Mouse (Mus musculus) heart, embryonic 11.5 days (tissue): ENCODE results near the gene Traf3. TPM values are rescaled to one million over a fixed set of nuclear protein-coding genes. Genes with fewer than 3 reads are reported as not detected.
A peak's percentile ranks its signal among the peaks of the same experiment; 100 is the strongest.

Source experiments
- ATAC-seq: fragments of 200-750 bp; cut with Nextera tagmentation; replicated peaks from 2 replicates; pipeline ENCODE4 v1.8.0; 2017; ENCODE audit warnings: moderate library complexity; ENCODE audit not compliant: insufficient number of reproducible peaks, low FRiP score, low TSS enrichment
- H3K27ac ChIP-seq: fragments of 300-500 bp; sonication (generic); 2 replicates; pipeline ENCODE4 v1.5.1; 2014; ENCODE audit warnings: mild to moderate bottlenecking, low read depth, low read length
- H3K27me3 ChIP-seq: fragments of 300-500 bp; sonication (generic); 2 replicates; pipeline ENCODE4 v1.6.1; 2014; ENCODE audit warnings: mild to moderate bottlenecking, low read length, mixed read lengths; ENCODE audit not compliant: control insufficient read depth, insufficient read depth
- H3K36me3 ChIP-seq: fragments of 300-500 bp; sonication (generic); 2 replicates; pipeline ENCODE4 v1.6.1; 2014; ENCODE audit warnings: mild to moderate bottlenecking, low read length, moderate library complexity, mixed read lengths; ENCODE audit not compliant: control insufficient read depth, insufficient read depth
- H3K4me1 ChIP-seq: fragments of 300-500 bp; sonication (generic); 2 replicates; pipeline ENCODE4 v1.6.1; 2014; ENCODE audit warnings: low read length; ENCODE audit not compliant: control insufficient read depth, insufficient read depth
- H3K4me2 ChIP-seq: fragments of 300-500 bp; sonication (generic); 2 replicates; pipeline ENCODE4 v1.6.1; 2014; ENCODE audit warnings: mild to moderate bottlenecking, moderate library complexity
- H3K4me3 ChIP-seq: fragments of 300-500 bp; sonication (generic); 2 replicates; pipeline ENCODE4 v1.5.1; 2014; ENCODE audit warnings: low read depth, low read length
- H3K9ac ChIP-seq: fragments of 300-500 bp; sonication (generic); 2 replicates; pipeline ENCODE4 v1.6.1; 2014; ENCODE audit warnings: mild to moderate bottlenecking, low read depth, low read length, moderate library complexity
- H3K9me3 ChIP-seq: fragments of 300-500 bp; sonication (generic); replicated peaks from 2 replicates; pipeline ENCODE4 v1.6.1; 2016; ENCODE audit warnings: low read length; ENCODE audit not compliant: control insufficient read depth
- WGBS: fragments of 180-500 bp; shearing (Covaris S2); extraction: QIAGEN DNeasy Blood & Tissue Kit; methylation state at CpG from one replicate; pipeline ENCODE4 v1.1.7; 2014; ENCODE audit not compliant: insufficient replicate concordance; 5-methylcytosine and 5-hydroxymethylcytosine counted together
- polyA plus RNA-seq: library from polyadenylated mRNA; unstranded; fragments of >200 nt; fragmentation: Nextera tagmentation; extraction: Ambion mirVana; gene quantifications from 2 replicates; pipeline ENCODE4 v1.2.1, GENCODE M21; 2014

Gene Traf3
- polyA plus RNA-seq, 1 experiment from 2014 or later, result 6.9 TPM

DNA sequence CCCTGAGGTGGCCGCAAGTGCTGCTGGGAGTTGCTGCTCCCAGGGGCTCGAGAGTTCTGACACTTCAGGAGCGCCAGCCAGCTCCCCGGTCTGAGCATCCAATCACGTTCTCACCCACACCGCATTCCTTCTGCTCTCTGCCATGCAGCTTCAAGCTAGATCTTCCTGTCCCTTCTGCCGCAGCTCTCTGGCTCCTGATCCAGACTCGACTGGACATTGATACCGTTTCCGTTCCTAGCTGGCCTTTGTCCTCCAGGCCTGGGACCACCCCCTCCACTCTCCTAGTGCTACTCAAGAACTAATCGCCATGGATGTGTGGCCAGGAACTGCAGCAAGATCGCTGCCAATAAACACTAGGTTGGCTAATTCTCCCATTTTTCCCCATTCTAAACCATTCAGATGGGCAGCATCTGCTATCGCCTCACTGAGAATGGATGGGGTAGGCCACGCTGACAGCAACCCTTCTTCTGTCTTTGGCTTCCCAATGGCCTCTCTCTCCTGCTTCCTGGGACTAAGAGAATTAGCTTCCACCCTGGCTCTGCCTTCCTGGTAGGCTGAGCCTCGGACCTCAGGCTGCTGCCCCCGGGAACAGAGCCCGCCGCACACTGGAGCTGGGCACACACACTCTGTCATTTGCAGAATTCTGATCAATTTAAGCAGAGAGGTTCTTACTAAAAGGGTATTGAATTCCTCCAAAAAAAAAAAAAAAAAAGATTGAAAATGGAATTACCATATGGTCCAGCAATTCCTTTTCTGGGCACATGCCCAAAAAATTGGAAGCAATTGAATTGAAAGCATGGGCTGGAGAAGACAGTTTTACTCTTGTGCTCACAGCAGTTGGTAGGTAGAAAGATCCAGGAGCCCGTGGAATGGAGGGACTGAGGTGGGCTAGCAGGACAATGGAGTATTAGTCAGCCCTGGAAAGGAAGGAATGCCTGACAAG is 31.1 kb upstream of the Traf3 start:
- 52% methylated on average over 19 of the region's 19 CpGs for WGBS
- no peak; the same call in 1 of the 2 replicates for ATAC-seq
- Histone ChIP-seq H3K9ac (no peak overlapping the region), H3K27me3 (no peaks in the 10 kb centered on the region), H3K4me3 (no peak overlapping the region), H3K4me2 (no peak overlapping the region), H3K27ac (no peak overlapping the region), H3K36me3 (no peaks in the 10 kb centered on the region), H3K9me3 (no peaks in the 10 kb centered on the region), H3K4me1 (peaks cover 5% of the 10 kb centered on the region; the same call in 1 of the 2 replicates)

DNA sequence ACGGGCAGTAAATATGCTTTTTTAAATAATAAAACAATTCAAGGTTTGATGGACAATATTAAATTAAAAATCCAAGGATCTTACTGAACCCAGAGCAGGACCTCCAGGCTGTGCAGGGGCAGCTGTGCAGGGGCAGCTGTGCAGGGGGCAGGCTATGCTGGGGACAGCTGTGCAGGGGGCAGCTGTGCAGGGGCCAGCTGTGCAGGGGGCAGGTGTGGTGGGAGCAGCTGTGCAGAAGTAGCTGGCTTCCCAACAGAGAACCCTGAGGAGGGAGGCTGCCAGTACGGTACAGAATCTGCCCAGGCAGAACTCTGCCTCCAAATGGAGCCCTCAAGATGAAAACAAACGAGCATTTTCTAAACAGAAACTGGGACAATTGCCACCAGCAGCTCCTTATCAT is 30.2 kb upstream of the Traf3 start:
- Histone ChIP-seq H3K4me2 (no peak overlapping the region), H3K27me3 (no peaks in the 10 kb centered on the region), H3K27ac (no peak overlapping the region), H3K4me1 (peaks cover 5% of the 10 kb centered on the region; the same call in 1 of the 2 replicates), H3K9ac (no peak overlapping the region), H3K36me3 (no peaks in the 10 kb centered on the region), H3K9me3 (no peaks in the 10 kb centered on the region), H3K4me3 (no peak overlapping the region)
- ATAC-seq, result no peak
- WGBS, result 81% methylated on average over 3 of the region's 3 CpGs

DNA sequence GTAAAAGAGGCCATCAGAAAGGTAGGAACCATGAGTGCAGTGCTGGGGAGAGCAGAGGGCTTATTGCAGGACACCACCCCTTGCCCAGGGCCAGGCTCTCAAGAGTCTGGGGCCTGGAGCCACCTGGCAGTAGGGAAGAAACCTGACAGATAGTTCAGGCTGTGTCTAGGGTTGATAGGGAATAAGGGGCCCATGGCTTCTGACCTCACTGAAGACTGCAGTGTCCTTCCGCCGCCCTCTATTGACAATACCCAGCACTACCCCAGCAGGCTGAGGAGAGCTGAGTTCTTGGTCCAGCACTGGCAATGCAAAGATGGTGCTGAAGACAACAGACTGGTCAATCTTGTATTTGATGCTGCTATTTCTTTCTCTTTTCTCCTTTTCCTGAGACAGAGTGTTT is 29.1 kb upstream of the Traf3 start:
- H3K4me3 ChIP-seq, result no peak overlapping the region
- WGBS, result 52% methylated on average over 2 of the region's 2 CpGs

DNA sequence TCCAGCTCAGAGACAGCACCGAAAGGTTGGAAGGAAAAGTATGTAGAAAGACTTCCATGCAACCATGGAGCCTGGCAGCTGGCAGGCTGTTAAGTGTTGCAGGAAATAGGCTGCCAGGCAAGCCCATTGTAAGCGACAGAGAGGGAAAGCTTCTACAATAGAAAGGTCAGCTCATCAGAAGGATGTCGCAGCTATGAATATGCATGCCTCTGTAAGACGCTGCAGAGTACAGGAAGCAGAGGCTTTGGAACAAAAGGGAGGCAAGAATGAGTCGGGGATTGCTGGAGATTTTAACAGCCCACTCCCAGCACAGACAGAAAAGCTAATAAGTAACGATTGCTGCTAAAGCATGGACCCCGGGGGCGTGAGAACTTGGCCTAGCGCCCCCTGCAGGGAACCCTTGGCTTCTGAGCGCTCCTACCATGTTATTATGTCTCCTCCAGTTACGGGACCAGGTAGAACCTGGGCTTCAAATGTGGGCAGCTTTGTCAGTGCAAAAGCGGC is 23.1 kb upstream of the Traf3 start:
- peaks cover 28% of the 10 kb centered on the region for H3K4me1 ChIP-seq
- no peaks in the 10 kb centered on the region for H3K36me3 ChIP-seq
- no peaks in the 10 kb centered on the region for H3K9me3 ChIP-seq
- H3K4me2 ChIP-seq, result peak overlapping the region; percentile 41
- H3K9ac ChIP-seq, result peak overlapping the region; percentile 44; the same call in 1 of the 2 replicates
- H3K4me3 ChIP-seq, result 0 out of 2 replicates have a peak overlapping the region, but pooled peaks have one; percentile 3
- H3K27me3 ChIP-seq, result no peaks in the 10 kb centered on the region
- H3K27ac ChIP-seq, result peak overlapping the region; percentile 36
- no peak for ATAC-seq
- 27% methylated on average over 12 of the region's 12 CpGs for WGBS

More for the DNA sequence above, 29.1 kb upstream of the Traf3 start:
- no peak overlapping the region for H3K9ac ChIP-seq
- no peak overlapping the region for H3K4me2 ChIP-seq
- no peak overlapping the region for H3K27ac ChIP-seq
- no peaks in the 10 kb centered on the region for H3K9me3 ChIP-seq
- H3K27me3 ChIP-seq, result no peaks in the 10 kb centered on the region
- H3K4me1 ChIP-seq, result peaks cover 5% of the 10 kb centered on the region; the same call in 1 of the 2 replicates
- H3K36me3 ChIP-seq, result no peaks in the 10 kb centered on the region
- no peak for ATAC-seq

DNA sequence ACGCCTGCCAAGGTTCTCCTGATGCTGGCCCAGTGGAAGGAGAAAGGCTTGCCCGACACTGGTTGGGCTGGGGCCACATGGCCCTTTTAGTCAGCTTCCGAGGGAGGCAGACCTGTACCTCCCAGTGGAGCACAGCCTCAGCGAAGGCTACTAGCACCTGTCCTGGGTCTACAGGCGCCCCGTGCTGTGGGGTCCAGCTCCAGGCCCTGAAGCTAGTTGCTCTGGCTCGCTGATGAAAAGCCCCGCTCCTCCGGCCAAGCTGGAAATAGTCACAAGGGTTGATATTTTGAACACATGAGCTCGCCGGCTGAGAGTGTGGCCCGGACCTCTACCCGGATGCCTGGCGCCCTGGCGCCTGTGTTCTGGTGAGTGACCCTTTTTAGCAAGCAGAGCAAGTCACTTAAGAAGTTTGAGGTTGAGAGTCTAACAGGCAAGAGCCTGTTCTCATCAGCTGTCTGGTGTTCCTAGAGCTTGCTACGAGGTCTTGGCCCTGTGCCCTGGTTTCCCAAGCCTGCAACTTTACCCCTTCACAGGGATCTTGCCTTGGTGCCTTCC is 22.6 kb upstream of the Traf3 start:
- no peaks in the 10 kb centered on the region for H3K36me3 ChIP-seq
- ATAC-seq, result no peak; the same call in 1 of the 2 replicates
- 0 out of 2 replicates have a peak overlapping the region, but pooled peaks have one; percentile 3 for H3K4me3 ChIP-seq
- H3K9me3 ChIP-seq, result no peaks in the 10 kb centered on the region
- H3K9ac ChIP-seq, result peak overlapping the region; percentile 44; the same call in 1 of the 2 replicates
- peaks cover 28% of the 10 kb centered on the region for H3K4me1 ChIP-seq
- H3K27me3 ChIP-seq, result no peaks in the 10 kb centered on the region
- peak overlapping the region; percentile 36 for H3K27ac ChIP-seq
- peak overlapping the region; percentile 41 for H3K4me2 ChIP-seq
- 47% methylated on average over 16 of the region's 16 CpGs for WGBS

DNA sequence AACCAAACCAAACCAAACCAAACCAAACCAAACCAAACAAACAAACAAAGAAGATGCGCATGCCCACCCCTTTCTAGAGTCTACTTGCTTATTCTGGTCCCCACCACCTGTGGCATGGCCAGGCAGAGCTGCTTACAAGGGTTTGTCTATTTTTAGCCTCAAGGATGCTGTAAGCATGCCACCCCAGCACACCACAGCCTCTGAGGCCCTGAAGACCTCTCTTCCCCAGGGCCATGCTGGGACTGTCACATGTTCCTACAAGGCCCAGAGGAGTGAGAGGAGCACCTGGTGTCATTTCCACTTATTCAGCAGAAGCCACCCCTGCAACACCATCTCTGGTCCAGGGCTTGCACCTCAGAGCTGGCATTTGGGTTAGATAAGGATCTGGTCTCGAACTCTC is 21.6 kb upstream of the Traf3 start:
- Histone ChIP-seq H3K4me1 (peaks cover 28% of the 10 kb centered on the region), H3K9me3 (no peaks in the 10 kb centered on the region), H3K4me2 (no peak overlapping the region), H3K9ac (no peak overlapping the region), H3K36me3 (no peaks in the 10 kb centered on the region), H3K27me3 (no peaks in the 10 kb centered on the region), H3K27ac (no peak overlapping the region), H3K4me3 (no peak overlapping the region)
- WGBS, result 87% methylated on average over 2 of the region's 2 CpGs
- no peak for ATAC-seq

DNA sequence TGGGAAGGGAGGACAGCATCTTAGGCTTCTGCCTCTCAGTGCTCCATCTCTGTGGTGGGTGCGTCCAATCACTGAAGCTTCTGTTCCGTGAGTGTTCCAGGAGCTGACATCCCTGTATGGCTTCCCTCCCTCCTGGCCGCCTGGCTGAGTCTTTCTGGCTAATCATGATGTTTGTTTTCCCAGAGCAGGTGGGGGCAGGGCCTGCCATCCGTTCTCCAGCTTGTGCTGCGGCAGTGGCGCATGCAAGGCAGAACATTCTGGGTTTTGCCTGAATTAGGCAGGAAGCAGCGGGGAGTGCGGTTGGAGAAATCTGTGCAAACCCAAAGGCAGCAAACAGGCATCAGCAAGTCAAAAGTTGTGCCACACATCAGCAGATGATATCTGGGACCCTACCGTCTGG is 20.9 kb upstream of the Traf3 start:
- Histone ChIP-seq H3K9me3 (no peaks in the 10 kb centered on the region), H3K27me3 (no peaks in the 10 kb centered on the region), H3K36me3 (no peaks in the 10 kb centered on the region), H3K4me1 (peaks cover 28% of the 10 kb centered on the region), H3K4me3 (no peak overlapping the region), H3K4me2 (no peak overlapping the region), H3K9ac (no peak overlapping the region), H3K27ac (no peak overlapping the region)
- 37% methylated on average over 9 of the region's 9 CpGs for WGBS
- ATAC-seq, result no peak; the same call in 1 of the 2 replicates

DNA sequence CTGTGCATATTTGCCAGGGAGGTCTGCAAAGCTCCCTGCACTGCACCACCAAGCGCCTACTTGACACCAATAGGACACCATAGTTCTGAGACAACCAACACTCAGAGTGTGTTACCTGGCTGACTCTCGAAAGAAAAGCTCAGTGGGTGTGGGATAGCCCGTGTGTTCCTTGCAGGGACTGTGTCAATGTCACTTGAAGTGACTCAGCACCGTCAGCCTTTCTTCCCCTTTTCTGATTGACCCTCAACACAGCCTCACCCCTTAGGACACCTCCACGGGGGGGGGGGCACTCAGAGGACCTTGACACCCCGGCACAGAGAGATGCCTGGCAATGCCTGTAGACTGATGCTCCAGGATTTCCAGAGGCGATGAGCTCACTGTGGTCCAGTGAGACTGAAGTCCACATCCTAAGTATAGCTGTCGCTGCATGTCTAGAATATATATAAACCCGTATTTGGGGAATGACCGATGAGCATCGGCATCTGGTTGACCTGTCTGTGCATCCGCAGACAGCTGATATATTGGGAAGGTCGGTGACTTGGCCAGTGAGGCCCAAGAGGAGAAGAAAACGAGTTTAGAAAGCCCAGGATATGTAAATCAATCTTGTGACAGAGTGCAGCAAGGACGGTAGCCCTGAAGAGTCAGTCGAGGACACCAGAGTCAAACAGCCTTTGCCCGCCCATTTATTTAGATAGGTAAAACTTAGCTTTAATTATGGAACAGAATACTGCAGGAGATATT is 16.5 kb upstream of the Traf3 start:
- no peak overlapping the region for H3K27ac ChIP-seq
- no peak for ATAC-seq
- H3K36me3 ChIP-seq, result no peaks in the 10 kb centered on the region
- 60% methylated on average over 17 of the region's 17 CpGs for WGBS
- no peak overlapping the region for H3K4me3 ChIP-seq
- H3K9ac ChIP-seq, result no peak overlapping the region
- H3K9me3 ChIP-seq, result no peaks in the 10 kb centered on the region
- peaks cover 15% of the 10 kb centered on the region for H3K4me1 ChIP-seq
- H3K27me3 ChIP-seq, result no peaks in the 10 kb centered on the region
- H3K4me2 ChIP-seq, result no peak overlapping the region
